Mouse (Mus musculus): ENCODE measurements around the gene Tnf. TPM values are rescaled to one million over a fixed set of nuclear protein-coding genes. Genes with fewer than 3 reads are reported as not detected.

The Tnf gene
- not detected for polyA plus RNA-seq (2015; fragmentation: Illumina TruSeq; extraction: RNeasy Lipid Tissue Mini Kit (QIAGEN cat#74804); ENCODE audit: low read depth, low replicate concordance)

DNA sequence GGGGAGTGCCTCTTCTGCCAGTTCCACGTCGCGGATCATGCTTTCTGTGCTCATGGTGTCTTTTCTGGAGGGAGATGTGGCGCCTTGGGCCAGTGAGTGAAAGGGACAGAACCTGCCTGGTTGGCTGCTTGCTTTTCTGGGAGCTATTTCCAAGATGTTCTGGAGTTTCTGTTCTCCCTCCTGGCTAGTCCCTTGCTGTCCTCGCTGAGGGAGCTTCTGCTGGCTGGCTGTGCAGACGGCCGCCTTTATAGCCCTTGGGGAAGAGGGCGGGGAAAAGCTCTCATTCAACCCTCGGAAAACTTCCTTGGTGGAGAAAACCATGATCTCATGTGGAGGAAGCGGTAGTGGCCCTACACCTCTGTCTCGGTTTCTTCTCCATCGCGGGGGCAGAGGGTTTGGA is at the start of gene Tnf:
Gene Tnf, minus strand, starts transcription at position 221 of the 400 bp plus-strand sequence.

DNA sequence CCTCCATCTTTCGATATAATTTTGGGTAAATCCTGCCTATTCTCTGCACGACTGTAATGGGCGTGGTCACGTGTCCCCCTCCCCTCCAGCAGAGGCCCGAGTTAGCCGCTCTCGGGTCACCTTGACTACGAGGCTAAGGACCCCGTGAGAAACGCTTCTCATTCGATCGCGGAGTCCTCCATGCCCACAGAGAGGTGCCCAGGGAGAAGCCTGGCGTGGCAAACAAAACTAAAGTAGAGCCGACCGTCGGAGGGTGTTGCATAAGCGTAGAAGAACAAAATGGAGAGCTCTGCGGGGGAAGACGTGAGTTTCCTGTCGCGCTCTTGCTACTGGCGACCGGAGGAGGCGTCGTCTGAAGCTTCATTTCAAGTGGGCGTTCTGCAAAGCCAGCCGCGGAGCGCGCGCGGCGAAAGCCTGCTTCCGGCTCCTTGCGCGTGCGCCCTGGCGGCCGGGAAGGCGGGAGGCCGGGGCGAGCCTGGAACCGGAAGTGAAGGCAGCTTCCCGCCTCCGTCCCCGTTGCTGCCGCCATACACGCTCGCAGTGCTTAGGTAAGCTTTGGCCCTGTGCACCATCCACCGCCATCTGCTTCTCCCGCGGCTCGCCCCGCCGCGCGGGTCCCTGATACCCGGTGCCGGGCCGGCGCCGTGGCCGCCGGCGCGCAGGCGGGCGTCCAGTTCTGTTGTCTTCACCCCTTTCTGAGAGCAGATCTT is 39.7 kb upstream of the Tnf start, which contains the start of gene Ddx39b:
Gene Ddx39b, plus strand, starts transcription at position 442 of the 710 bp plus-strand sequence.

DNA sequence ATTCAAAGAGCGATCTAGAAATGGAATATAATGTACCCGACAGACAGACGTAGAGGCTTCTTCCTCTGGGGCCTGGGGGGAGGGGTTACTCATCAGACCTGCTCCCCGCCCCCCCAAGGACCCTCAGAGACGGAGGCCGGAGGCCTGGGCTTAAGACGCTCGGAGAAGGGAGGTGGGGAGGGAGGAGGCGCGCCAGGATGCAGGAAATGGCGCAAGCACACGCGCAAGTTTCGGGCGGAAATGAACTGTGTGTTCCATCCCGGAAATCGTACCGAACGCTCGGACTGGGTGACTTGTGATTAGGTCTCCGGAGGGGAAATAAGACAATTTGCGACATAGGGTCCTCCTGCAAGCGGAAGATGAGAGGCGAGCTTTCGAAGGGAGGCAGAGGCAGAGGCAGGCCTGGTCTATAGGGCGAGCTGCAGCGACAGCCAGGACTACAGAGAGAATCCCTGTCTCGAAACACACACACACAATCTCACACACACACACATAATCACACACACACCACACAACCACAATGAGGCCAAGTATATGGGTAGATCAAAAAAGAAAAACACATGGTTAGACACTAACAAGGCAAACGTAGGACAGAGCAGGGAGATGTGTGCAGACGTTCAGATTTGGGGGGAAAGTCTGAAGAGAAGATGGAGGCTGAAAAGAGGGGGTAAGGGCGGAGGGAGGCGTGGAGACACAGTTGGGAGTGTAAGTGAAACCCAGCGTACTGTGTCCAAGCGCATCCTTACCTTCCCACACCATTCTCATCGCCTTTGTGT is 34.0 kb upstream of the Tnf start, which contains the start of gene Nfkbil1:
Gene Nfkbil1, minus strand, starts transcription at position 179 of the 776 bp plus-strand sequence.

DNA sequence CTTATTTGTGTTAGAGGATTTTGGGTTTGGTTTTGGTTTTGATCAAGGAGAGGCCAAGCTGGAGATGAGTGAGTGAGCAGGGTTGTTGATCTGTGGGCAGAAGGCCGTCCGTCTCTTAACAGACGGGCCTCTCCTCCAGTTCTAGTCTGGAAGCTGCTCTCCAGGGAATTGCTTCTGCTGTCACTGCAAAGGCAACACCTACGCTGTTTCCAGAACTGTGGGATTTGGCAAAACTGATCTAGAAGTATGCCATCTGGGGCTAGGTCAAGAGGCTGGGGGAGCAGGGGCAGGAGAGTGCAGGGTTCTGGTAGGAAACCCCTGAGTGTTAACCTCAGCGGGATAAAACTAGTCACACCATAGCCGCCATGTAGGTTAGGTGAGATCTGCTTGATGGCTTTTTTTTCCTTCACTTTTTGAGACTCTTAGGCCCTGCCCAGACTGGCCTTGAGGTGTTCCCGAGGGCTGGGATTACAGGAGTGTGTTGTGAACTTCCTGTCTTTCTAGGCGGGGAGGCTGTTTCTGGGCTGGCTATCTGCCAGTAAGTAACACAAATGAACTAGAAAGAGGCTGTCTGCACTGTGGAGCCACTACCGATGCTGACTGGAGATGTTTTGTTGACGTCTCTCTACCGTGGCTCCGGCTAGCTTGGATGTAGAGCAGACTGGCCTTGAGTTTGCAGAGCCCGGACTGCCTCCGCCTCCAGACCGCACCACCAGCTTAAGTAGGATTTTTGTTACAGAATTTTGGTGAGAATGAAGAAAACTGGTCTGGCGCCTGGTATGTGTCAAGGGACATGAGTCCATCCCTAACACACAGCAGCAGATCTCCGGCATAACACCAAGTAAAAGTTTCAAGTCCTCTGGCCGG is 31.5 kb upstream of the Tnf start, which contains the start of gene Atp6v1g2:
Gene Atp6v1g2, plus strand, starts transcription at position 547 of the 867 bp plus-strand sequence.

DNA sequence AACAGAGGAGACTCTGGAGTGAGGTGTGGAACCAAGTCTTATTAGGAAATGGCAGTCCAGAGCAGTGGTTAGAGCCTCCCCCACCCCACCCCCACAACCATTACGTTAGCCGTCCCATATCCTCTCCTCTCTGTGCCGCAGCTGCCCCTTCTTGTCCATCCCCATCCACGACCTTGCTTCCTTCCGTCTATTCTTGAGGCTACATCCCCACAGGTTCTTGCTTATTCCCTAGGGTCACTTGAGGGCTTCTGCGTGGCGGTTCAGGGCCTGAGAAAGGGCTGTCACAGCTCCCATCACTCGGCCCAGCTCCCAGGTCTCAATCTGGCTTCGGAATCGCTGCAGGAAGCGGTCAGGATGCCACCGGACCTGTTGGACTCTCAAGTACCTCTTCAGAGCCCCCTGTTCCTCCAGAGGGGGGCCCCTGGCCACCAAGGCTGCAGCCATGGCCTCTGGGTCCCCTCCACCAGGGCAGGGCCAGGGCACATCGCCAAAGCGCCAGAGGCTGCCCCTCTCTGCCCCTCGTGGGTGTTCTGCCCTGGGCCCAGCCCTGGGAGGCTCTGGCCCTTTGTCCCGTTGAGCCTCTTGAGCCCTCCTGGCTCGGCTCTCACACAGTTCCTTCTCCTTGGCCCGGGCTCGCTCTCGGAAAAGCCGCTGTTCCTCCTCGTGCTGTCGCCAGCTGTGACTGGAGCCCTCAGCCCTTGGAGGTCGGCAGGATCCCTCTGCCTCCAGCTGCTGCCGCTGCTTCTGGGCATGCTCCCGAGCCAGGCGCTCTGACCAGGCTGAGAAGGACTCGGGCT is 18.5 kb upstream of the Tnf start, which contains the start of gene Gm16181:
Gene Gm16181, plus strand, starts transcription at position 679 of the 797 bp plus-strand sequence.

DNA sequence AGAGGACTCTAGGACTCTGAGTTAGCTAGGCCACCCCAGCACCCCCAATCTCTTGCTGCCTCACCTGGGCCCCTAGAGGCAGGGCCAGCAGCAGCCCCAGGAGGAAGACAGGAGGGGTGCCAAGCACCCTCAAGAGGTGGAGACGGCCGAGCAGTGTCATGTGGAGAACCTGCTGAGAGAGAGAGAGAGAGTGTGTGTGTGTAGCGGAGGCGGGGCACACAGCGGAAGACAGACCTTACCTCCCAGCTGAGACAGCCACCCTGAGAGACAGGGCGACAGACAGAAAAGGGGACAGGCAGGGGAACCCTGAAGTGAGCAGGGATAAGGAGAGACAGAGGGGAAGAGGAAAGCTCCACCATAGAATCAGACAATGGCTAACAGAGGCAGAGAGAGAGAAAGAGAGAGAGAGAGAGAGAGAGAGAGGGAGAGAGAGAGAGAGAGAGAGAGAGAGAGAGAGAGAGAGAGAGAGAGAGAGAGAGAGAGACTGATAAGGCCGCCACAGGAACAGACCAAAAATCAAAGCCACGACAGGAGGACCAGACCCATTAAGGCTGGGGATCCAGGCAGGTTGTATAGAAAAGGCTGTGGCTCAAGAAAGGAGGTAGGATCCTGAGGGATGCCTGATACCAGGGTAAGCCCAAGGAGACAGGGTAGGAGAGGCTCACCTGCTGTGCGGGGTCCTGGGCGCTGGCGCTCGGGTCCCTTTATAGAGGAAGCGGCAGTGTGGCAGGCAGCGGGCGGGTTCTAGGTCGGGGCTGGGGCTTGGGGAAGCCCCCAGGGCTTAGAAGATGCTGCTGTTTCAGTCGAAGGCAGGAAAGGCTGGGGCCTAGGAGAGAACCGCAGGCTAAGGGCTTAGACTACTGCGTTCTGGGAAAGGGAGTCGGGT is 2.9 kb upstream of the Tnf start, which contains the start of gene Lta:
Gene Lta, minus strand, starts transcription at position 858 of the 886 bp plus-strand sequence.

DNA sequence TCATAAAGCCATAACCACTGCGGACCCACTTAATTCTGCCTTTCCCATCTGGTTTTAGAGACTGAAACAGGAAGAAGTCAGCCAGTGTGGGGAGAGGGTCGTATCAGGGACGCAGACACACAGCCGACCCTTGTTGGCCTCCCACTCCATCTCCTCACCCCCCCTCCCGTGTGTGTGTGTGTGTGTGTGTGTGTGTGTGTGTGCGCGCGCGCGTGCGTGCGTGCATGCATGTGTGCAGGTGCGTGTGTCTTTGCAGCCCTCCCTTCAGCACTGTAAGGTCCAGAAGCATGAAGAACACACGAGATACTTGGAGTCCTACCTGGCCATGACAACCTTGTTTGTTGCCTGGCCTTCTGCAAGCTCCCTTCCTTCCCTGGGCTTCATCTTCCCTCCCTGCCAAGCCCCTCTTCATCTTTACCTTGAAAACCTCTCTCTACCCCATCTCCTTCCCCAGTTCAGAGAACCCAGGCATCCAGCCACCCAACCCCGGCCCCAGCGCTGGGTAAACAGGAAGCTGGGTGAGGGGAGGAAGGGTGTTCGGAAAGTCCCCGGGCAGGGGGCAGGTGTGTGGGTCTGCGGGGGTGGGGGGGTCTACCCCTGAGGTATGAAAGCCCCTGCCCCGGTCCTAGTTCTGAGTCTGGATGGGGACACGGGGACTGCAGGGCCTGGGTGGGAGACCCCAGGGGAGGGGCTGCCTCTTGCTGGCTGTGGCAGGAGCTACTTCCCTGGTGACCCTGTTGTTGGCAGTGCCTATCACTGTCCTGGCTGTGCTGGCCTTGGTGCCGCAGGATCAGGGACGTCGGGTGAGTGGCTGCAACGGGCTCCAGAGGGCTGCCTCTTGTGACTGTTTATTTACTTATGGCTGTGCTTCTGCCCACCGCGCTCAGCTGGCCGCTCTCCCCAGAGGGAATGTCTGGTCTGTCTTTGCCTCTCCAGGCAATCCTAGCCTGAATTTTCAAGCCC is 7.6 kb downstream of the Tnf start, which contains the start of gene Ltb:
Gene Ltb, plus strand, starts transcription at position 559 of the 963 bp plus-strand sequence.

DNA sequence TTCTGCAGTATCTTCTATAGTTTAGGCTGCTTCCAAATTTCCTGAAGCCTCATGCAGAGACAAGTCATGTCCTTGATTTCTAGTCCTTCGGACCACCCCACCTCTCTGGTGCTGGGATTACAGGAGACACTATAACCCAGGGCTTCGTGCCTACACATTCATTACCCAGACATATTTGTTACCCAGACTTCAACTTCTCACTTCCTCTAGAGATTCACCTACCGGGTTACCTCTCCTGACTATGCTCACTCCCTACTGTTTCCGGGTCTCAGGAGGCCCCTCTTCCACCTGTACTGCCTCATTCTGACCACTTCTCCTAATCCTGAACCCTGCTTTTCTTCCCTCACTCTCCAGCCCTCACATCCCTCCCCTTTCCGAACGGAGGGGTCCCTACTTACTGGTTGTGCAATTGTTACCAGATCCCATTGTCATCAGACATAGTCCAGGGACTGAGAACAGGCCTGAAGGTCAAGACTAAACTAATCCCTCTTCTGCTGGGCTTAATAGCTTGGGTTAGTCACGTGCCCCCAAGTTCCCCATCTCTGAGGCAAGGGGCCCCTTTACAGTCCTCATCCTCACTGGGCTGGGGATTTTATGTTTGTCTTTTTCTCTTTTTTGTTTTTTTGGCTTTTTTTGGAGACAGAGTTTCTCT is 13.7 kb downstream of the Tnf start, which contains the start of gene Lst1:
Gene Lst1, minus strand, starts transcription at position 481 of the 652 bp plus-strand sequence.

DNA sequence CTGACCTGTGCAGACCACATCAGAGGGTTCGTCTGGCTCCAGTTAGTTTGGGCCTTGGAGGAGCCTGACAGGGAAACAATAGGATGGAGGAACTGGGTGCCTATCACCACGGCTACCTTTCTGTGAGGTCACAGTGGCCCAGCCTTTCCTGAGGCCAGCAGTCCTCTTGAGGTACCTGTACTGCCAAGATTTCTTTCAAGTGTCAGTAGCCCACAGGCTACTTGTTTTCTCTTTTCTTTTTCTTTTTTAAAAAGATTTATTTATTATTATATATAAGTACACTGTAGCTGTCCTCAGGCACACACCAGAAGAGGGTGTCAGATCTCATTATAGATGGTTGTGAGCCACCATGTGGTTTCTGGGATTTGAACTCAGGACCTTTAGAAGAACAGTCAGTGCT is 25.8 kb downstream of the Tnf start, which contains the start of gene Aif1:
Gene Aif1, minus strand, starts transcription at position 101 of the 400 bp plus-strand sequence.

DNA sequence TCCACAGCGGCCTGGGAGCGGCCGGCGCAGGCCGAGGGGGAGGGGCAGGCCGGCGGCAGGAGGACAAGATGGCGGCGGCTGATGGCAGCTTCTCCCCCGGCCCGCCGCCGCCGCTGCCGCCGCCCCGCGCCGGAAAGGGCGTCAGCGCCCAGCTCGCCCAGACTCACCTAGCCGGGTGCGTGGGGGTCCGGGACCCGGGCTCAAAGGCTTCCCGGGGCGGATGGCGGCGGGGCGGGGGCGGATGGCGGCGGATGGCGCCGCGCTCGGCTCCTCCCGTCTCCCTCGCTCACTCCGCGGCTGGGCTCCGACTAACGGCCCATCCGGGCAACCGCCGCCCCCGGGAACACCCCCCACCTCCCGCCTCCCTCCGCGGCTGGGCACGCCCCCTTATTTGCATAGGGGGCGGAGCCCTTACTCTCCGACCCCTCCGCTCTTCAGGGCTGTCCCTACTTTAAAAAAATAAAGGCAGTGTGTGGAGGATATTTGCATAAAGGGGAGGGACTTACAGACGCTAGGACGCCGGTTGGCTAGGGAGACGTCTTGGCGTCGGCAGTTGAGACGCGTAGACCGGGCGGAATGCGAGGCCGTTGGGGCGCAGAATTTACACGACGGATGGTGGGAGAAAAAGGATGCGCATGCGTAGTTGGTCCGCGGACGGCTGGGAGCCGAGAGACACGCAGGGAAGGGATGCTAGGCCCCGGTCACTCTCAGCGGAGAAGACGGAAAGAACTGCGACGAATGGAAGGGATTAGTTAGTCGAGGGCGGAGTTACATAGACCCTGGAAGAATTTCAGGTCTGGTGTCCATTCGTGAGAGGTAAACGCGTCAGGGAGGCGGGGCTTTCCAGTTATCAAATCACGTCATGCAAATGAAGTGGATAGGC is 37.0 kb downstream of the Tnf start, which contains the start of gene Prrc2a:
Gene Prrc2a, minus strand, starts transcription at position 330 of the 883 bp plus-strand sequence.

Other genes with a start within 250 kb of the Tnf start
- gene Hspa1b, start 242.8 kb downstream of the Tnf start, polyA plus RNA-seq (2015; fragmentation: Illumina TruSeq; extraction: RNeasy Lipid Tissue Mini Kit (QIAGEN cat#74804); ENCODE audit: low read depth, low replicate concordance) = 8.3 TPM
- not detected for gene Gm20481, start 232.1 kb downstream of the Tnf start, polyA plus RNA-seq (2015; fragmentation: Illumina TruSeq; extraction: RNeasy Lipid Tissue Mini Kit (QIAGEN cat#74804); ENCODE audit: low read depth, low replicate concordance)
- gene Hspa1a, start 229.9 kb downstream of the Tnf start, polyA plus RNA-seq (2015; fragmentation: Illumina TruSeq; extraction: RNeasy Lipid Tissue Mini Kit (QIAGEN cat#74804); ENCODE audit: low read depth, low replicate concordance) = 8.4 TPM
- gene Hspa1l, start 229.3 kb downstream of the Tnf start, polyA plus RNA-seq (2015; fragmentation: Illumina TruSeq; extraction: RNeasy Lipid Tissue Mini Kit (QIAGEN cat#74804); ENCODE audit: low read depth, low replicate concordance) = 0.36 TPM
- 26.4 TPM for gene Lsm2, start 220.1 kb downstream of the Tnf start, polyA plus RNA-seq (2015; fragmentation: Illumina TruSeq; extraction: RNeasy Lipid Tissue Mini Kit (QIAGEN cat#74804); ENCODE audit: low read depth, low replicate concordance)
- 22.8 TPM for gene Vars, start 201.0 kb downstream of the Tnf start, polyA plus RNA-seq (2015; fragmentation: Illumina TruSeq; extraction: RNeasy Lipid Tissue Mini Kit (QIAGEN cat#74804); ENCODE audit: low read depth, low replicate concordance)
- 0.71 TPM for gene Vwa7, start 185.4 kb downstream of the Tnf start, polyA plus RNA-seq (2015; fragmentation: Illumina TruSeq; extraction: RNeasy Lipid Tissue Mini Kit (QIAGEN cat#74804); ENCODE audit: low read depth, low replicate concordance)
- gene Sapcd1, start 174.0 kb downstream of the Tnf start, polyA plus RNA-seq (2015; fragmentation: Illumina TruSeq; extraction: RNeasy Lipid Tissue Mini Kit (QIAGEN cat#74804); ENCODE audit: low read depth, low replicate concordance) = not detected
- gene Msh5, start 155.3 kb downstream of the Tnf start, polyA plus RNA-seq (2015; fragmentation: Illumina TruSeq; extraction: RNeasy Lipid Tissue Mini Kit (QIAGEN cat#74804); ENCODE audit: low read depth, low replicate concordance) = 0.67 TPM
- gene Clic1, start 152.0 kb downstream of the Tnf start, polyA plus RNA-seq (2015; fragmentation: Illumina TruSeq; extraction: RNeasy Lipid Tissue Mini Kit (QIAGEN cat#74804); ENCODE audit: low read depth, low replicate concordance) = 22.1 TPM
- 19.3 TPM for gene Ddah2, start 143.0 kb downstream of the Tnf start, polyA plus RNA-seq (2015; fragmentation: Illumina TruSeq; extraction: RNeasy Lipid Tissue Mini Kit (QIAGEN cat#74804); ENCODE audit: low read depth, low replicate concordance)
- not detected for gene Ly6g6c, start 136.6 kb downstream of the Tnf start, polyA plus RNA-seq (2015; fragmentation: Illumina TruSeq; extraction: RNeasy Lipid Tissue Mini Kit (QIAGEN cat#74804); ENCODE audit: low read depth, low replicate concordance)
- not detected for gene Mpig6b, start 135.8 kb downstream of the Tnf start, polyA plus RNA-seq (2015; fragmentation: Illumina TruSeq; extraction: RNeasy Lipid Tissue Mini Kit (QIAGEN cat#74804); ENCODE audit: low read depth, low replicate concordance)
- gene Ly6g6e, start 125.1 kb downstream of the Tnf start, polyA plus RNA-seq (2015; fragmentation: Illumina TruSeq; extraction: RNeasy Lipid Tissue Mini Kit (QIAGEN cat#74804); ENCODE audit: low read depth, low replicate concordance) = 5.5 TPM
- 1.8 TPM for gene Ly6g6d, start 123.9 kb downstream of the Tnf start, polyA plus RNA-seq (2015; fragmentation: Illumina TruSeq; extraction: RNeasy Lipid Tissue Mini Kit (QIAGEN cat#74804); ENCODE audit: low read depth, low replicate concordance)
- gene Ly6g6f, start 116.4 kb downstream of the Tnf start, polyA plus RNA-seq (2015; fragmentation: Illumina TruSeq; extraction: RNeasy Lipid Tissue Mini Kit (QIAGEN cat#74804); ENCODE audit: low read depth, low replicate concordance) = 0.70 TPM
- 106 TPM for gene Abhd16a, start 112.7 kb downstream of the Tnf start, polyA plus RNA-seq (2015; fragmentation: Illumina TruSeq; extraction: RNeasy Lipid Tissue Mini Kit (QIAGEN cat#74804); ENCODE audit: low read depth, low replicate concordance)
- not detected for gene Ly6g5c, start 93.7 kb downstream of the Tnf start, polyA plus RNA-seq (2015; fragmentation: Illumina TruSeq; extraction: RNeasy Lipid Tissue Mini Kit (QIAGEN cat#74804); ENCODE audit: low read depth, low replicate concordance)
- gene Ly6g5b, start 86.6 kb downstream of the Tnf start, polyA plus RNA-seq (2015; fragmentation: Illumina TruSeq; extraction: RNeasy Lipid Tissue Mini Kit (QIAGEN cat#74804); ENCODE audit: low read depth, low replicate concordance) = not detected
- gene Gpank1, start 80.6 kb downstream of the Tnf start, polyA plus RNA-seq (2015; fragmentation: Illumina TruSeq; extraction: RNeasy Lipid Tissue Mini Kit (QIAGEN cat#74804); ENCODE audit: low read depth, low replicate concordance) = 24.9 TPM
- 221 TPM for gene Csnk2b, start 80.0 kb downstream of the Tnf start, polyA plus RNA-seq (2015; fragmentation: Illumina TruSeq; extraction: RNeasy Lipid Tissue Mini Kit (QIAGEN cat#74804); ENCODE audit: low read depth, low replicate concordance)
- gene D17H6S53E, start 75.6 kb downstream of the Tnf start, polyA plus RNA-seq (2015; fragmentation: Illumina TruSeq; extraction: RNeasy Lipid Tissue Mini Kit (QIAGEN cat#74804); ENCODE audit: low read depth, low replicate concordance) = 18.0 TPM
- gene Apom, start 70.0 kb downstream of the Tnf start, polyA plus RNA-seq (2015; fragmentation: Illumina TruSeq; extraction: RNeasy Lipid Tissue Mini Kit (QIAGEN cat#74804); ENCODE audit: low read depth, low replicate concordance) = not detected
- gene Bag6, start 66.8 kb downstream of the Tnf start, polyA plus RNA-seq (2015; fragmentation: Illumina TruSeq; extraction: RNeasy Lipid Tissue Mini Kit (QIAGEN cat#74804); ENCODE audit: low read depth, low replicate concordance) = 159 TPM
- gene Prrc2a, start 37.1 kb downstream of the Tnf start, polyA plus RNA-seq (2015; fragmentation: Illumina TruSeq; extraction: RNeasy Lipid Tissue Mini Kit (QIAGEN cat#74804); ENCODE audit: low read depth, low replicate concordance) = 185 TPM
- 19.0 TPM for gene Aif1, start 25.9 kb downstream of the Tnf start, polyA plus RNA-seq (2015; fragmentation: Illumina TruSeq; extraction: RNeasy Lipid Tissue Mini Kit (QIAGEN cat#74804); ENCODE audit: low read depth, low replicate concordance)
- gene Lst1, start 13.6 kb downstream of the Tnf start, polyA plus RNA-seq (2015; fragmentation: Illumina TruSeq; extraction: RNeasy Lipid Tissue Mini Kit (QIAGEN cat#74804); ENCODE audit: low read depth, low replicate concordance) = 9.3 TPM
- 0.55 TPM for gene Ltb, start 7.6 kb downstream of the Tnf start, polyA plus RNA-seq (2015; fragmentation: Illumina TruSeq; extraction: RNeasy Lipid Tissue Mini Kit (QIAGEN cat#74804); ENCODE audit: low read depth, low replicate concordance)
- not detected for gene Lta, start 3.3 kb upstream of the Tnf start, polyA plus RNA-seq (2015; fragmentation: Illumina TruSeq; extraction: RNeasy Lipid Tissue Mini Kit (QIAGEN cat#74804); ENCODE audit: low read depth, low replicate concordance)
- not detected for gene Gm16181, start 18.8 kb upstream of the Tnf start, polyA plus RNA-seq (2015; fragmentation: Illumina TruSeq; extraction: RNeasy Lipid Tissue Mini Kit (QIAGEN cat#74804); ENCODE audit: low read depth, low replicate concordance)
- gene Atp6v1g2, start 31.7 kb upstream of the Tnf start, polyA plus RNA-seq (2015; fragmentation: Illumina TruSeq; extraction: RNeasy Lipid Tissue Mini Kit (QIAGEN cat#74804); ENCODE audit: low read depth, low replicate concordance) = 711 TPM
- gene Nfkbil1, start 33.8 kb upstream of the Tnf start, polyA plus RNA-seq (2015; fragmentation: Illumina TruSeq; extraction: RNeasy Lipid Tissue Mini Kit (QIAGEN cat#74804); ENCODE audit: low read depth, low replicate concordance) = 11.4 TPM
- gene Ddx39b, start 39.7 kb upstream of the Tnf start, polyA plus RNA-seq (2015; fragmentation: Illumina TruSeq; extraction: RNeasy Lipid Tissue Mini Kit (QIAGEN cat#74804); ENCODE audit: low read depth, low replicate concordance) = 206 TPM
- gene H2-D1, start 60.7 kb upstream of the Tnf start, polyA plus RNA-seq (2015; fragmentation: Illumina TruSeq; extraction: RNeasy Lipid Tissue Mini Kit (QIAGEN cat#74804); ENCODE audit: low read depth, low replicate concordance) = 50.0 TPM
- 0.45 TPM for gene H2-Q1, start 118.4 kb upstream of the Tnf start, polyA plus RNA-seq (2015; fragmentation: Illumina TruSeq; extraction: RNeasy Lipid Tissue Mini Kit (QIAGEN cat#74804); ENCODE audit: low read depth, low replicate concordance)
- gene H2-Q2, start 140.2 kb upstream of the Tnf start, polyA plus RNA-seq (2015; fragmentation: Illumina TruSeq; extraction: RNeasy Lipid Tissue Mini Kit (QIAGEN cat#74804); ENCODE audit: low read depth, low replicate concordance) = 2.0 TPM
- 4.1 TPM for gene H2-Q4, start 177.6 kb upstream of the Tnf start, polyA plus RNA-seq (2015; fragmentation: Illumina TruSeq; extraction: RNeasy Lipid Tissue Mini Kit (QIAGEN cat#74804); ENCODE audit: low read depth, low replicate concordance)
- 0.34 TPM for gene H2-Q6, start 222.8 kb upstream of the Tnf start, polyA plus RNA-seq (2015; fragmentation: Illumina TruSeq; extraction: RNeasy Lipid Tissue Mini Kit (QIAGEN cat#74804); ENCODE audit: low read depth, low replicate concordance)
- 0.61 TPM for gene H2-Q7, start 237.1 kb upstream of the Tnf start, polyA plus RNA-seq (2015; fragmentation: Illumina TruSeq; extraction: RNeasy Lipid Tissue Mini Kit (QIAGEN cat#74804); ENCODE audit: low read depth, low replicate concordance)